Mouse (Mus musculus): Measurements from ENCODE around the gene Hhex.

DNA sequence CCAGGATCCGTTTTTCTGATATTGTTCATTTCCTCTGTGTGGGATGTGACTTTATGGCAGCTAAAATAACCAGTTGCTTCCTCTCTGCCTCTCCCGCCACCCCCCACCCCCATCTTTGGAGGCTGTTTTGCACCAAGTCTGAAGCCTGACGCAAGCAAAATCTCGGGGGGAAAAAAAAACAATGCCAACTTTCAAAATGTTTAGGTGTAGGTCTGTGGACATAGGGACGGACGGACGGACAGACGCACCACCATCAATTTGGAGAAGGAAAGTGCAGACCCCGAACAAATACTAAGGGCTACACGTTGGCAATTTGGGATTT, 1.2 kb downstream of the Hhex start:
- TF ChIP-seq POLR2A (IDR thresholded peaks at IDR 0.05; ENCODE audit: control insufficient read depth, low read depth, low read length): no peak
- no peak for TF ChIP-seq CTCF (IDR thresholded peaks at IDR 0.05; ENCODE audit: control insufficient read depth, insufficient read depth, insufficient replicate concordance, low read depth, low read length)
